Mouse (Mus musculus): Measurements from ENCODE around the gene Aph1b. TPM values are rescaled to one million over a fixed set of nuclear protein-coding genes. Genes with fewer than 3 reads are reported as not detected.

The Aph1b gene
- polyA plus RNA-seq, 1 experiment, result 19.2 TPM

- TF ChIP-seq POLR2A (IDR thresholded peaks at IDR 0.05; ENCODE audit: low read depth, low read length), result no peak
- TF ChIP-seq CTCF (IDR thresholded peaks at IDR 0.05; ENCODE audit: borderline replicate concordance, insufficient read depth, low read length), result no peak
- no peaks in the 10 kb centered on the region for H3K4me1 ChIP-seq (ENCODE audit: control insufficient read depth, insufficient read depth, low read length)
- no peak overlapping the region for H3K27ac ChIP-seq (ENCODE audit: insufficient read depth, low read length)
- no peak overlapping the region for H3K4me3 ChIP-seq (ENCODE audit: insufficient read depth, low read length)
Measured at GRCm38 (mm10) chr9:66748390-66748789, 46.9 kb downstream of the Aph1b start.

- H3K4me3 ChIP-seq (ENCODE audit: insufficient read depth, low read length), result no peak overlapping the region
- H3K27ac ChIP-seq (ENCODE audit: insufficient read depth, low read length), result no peak overlapping the region
- H3K4me1 ChIP-seq (ENCODE audit: control insufficient read depth, insufficient read depth, low read length), result no peaks in the 10 kb centered on the region
- TF ChIP-seq POLR2A (IDR thresholded peaks at IDR 0.05; ENCODE audit: low read depth, low read length), result no peak
Measured at GRCm38 (mm10) chr9:66744531-66744930, 50.8 kb downstream of the Aph1b start.

GRCm38 (mm10) chr9:66739516-66739915 lies 55.8 kb downstream of the Aph1b start:
- TF ChIP-seq CTCF (IDR thresholded peaks at IDR 0.05; ENCODE audit: borderline replicate concordance, insufficient read depth, low read length) (no peak), POLR2A (IDR thresholded peaks at IDR 0.05; ENCODE audit: low read depth, low read length) (no peak)
- Histone ChIP-seq H3K4me1 (ENCODE audit: control insufficient read depth, insufficient read depth, low read length) (no peaks in the 10 kb centered on the region), H3K4me3 (ENCODE audit: insufficient read depth, low read length) (no peak overlapping the region), H3K27ac (ENCODE audit: insufficient read depth, low read length) (no peak overlapping the region)

GRCm38 (mm10) chr9:66736551-66736950 lies 58.7 kb downstream of the Aph1b start:
- Histone ChIP-seq H3K27ac (ENCODE audit: insufficient read depth, low read length) (no peak overlapping the region), H3K4me3 (ENCODE audit: insufficient read depth, low read length) (no peak overlapping the region), H3K4me1 (ENCODE audit: control insufficient read depth, insufficient read depth, low read length) (no peaks in the 10 kb centered on the region)
- TF ChIP-seq POLR2A (IDR thresholded peaks at IDR 0.05; ENCODE audit: low read depth, low read length) (no peak), CTCF (IDR thresholded peaks at IDR 0.05; ENCODE audit: borderline replicate concordance, insufficient read depth, low read length) (no peak)

- TF ChIP-seq CTCF (IDR thresholded peaks at IDR 0.05; ENCODE audit: borderline replicate concordance, insufficient read depth, low read length) (no peak), POLR2A (IDR thresholded peaks at IDR 0.05; ENCODE audit: low read depth, low read length) (no peak)
- no peak overlapping the region for H3K27ac ChIP-seq (ENCODE audit: insufficient read depth, low read length)
- no peak overlapping the region for H3K4me3 ChIP-seq (ENCODE audit: insufficient read depth, low read length)
- H3K4me1 ChIP-seq (ENCODE audit: control insufficient read depth, insufficient read depth, low read length), result no peaks in the 10 kb centered on the region
Measured at GRCm38 (mm10) chr9:66736016-66736415, 59.3 kb downstream of the Aph1b start.

GRCm38 (mm10) chr9:66735122-66735521 lies 60.2 kb downstream of the Aph1b start:
- Histone ChIP-seq H3K4me1 (ENCODE audit: control insufficient read depth, insufficient read depth, low read length) (no peaks in the 10 kb centered on the region), H3K4me3 (ENCODE audit: insufficient read depth, low read length) (no peak overlapping the region), H3K27ac (ENCODE audit: insufficient read depth, low read length) (no peak overlapping the region)
- TF ChIP-seq POLR2A (IDR thresholded peaks at IDR 0.05; ENCODE audit: low read depth, low read length), result no peak
- no peak for TF ChIP-seq CTCF (IDR thresholded peaks at IDR 0.05; ENCODE audit: borderline replicate concordance, insufficient read depth, low read length)

GRCm38 (mm10) chr9:66734568-66734967 lies 60.7 kb downstream of the Aph1b start:
- TF ChIP-seq CTCF (IDR thresholded peaks at IDR 0.05; ENCODE audit: borderline replicate concordance, insufficient read depth, low read length), result no peak
- no peak for TF ChIP-seq POLR2A (IDR thresholded peaks at IDR 0.05; ENCODE audit: low read depth, low read length)
- Histone ChIP-seq H3K4me1 (ENCODE audit: control insufficient read depth, insufficient read depth, low read length) (no peaks in the 10 kb centered on the region), H3K4me3 (ENCODE audit: insufficient read depth, low read length) (no peak overlapping the region), H3K27ac (ENCODE audit: insufficient read depth, low read length) (no peak overlapping the region)

GRCm38 (mm10) chr9:66732791-66733691 lies 62.2 kb downstream of the Aph1b start:
- Histone ChIP-seq H3K4me3 (ENCODE audit: insufficient read depth, low read length) (no peak overlapping the region), H3K27ac (ENCODE audit: insufficient read depth, low read length) (no peak overlapping the region), H3K4me1 (ENCODE audit: control insufficient read depth, insufficient read depth, low read length) (no peaks in the 10 kb centered on the region)
- TF ChIP-seq CTCF (IDR thresholded peaks at IDR 0.05; ENCODE audit: borderline replicate concordance, insufficient read depth, low read length) (no peak), POLR2A (IDR thresholded peaks at IDR 0.05; ENCODE audit: low read depth, low read length) (no peak)

- H3K4me3 ChIP-seq (ENCODE audit: insufficient read depth, low read length), result no peak overlapping the region
- H3K4me1 ChIP-seq (ENCODE audit: control insufficient read depth, insufficient read depth, low read length), result no peaks in the 10 kb centered on the region
- no peak overlapping the region for H3K27ac ChIP-seq (ENCODE audit: insufficient read depth, low read length)
- TF ChIP-seq POLR2A (IDR thresholded peaks at IDR 0.05; ENCODE audit: low read depth, low read length), result no peak
- no peak for TF ChIP-seq CTCF (IDR thresholded peaks at IDR 0.05; ENCODE audit: borderline replicate concordance, insufficient read depth, low read length)
Measured at GRCm38 (mm10) chr9:66731284-66731683, 64.0 kb downstream of the Aph1b start.

- Histone ChIP-seq H3K27ac (ENCODE audit: insufficient read depth, low read length) (no peak overlapping the region), H3K4me1 (ENCODE audit: control insufficient read depth, insufficient read depth, low read length) (no peaks in the 10 kb centered on the region), H3K4me3 (ENCODE audit: insufficient read depth, low read length) (no peak overlapping the region)
- no peak for TF ChIP-seq POLR2A (IDR thresholded peaks at IDR 0.05; ENCODE audit: low read depth, low read length)
- TF ChIP-seq CTCF (IDR thresholded peaks at IDR 0.05; ENCODE audit: borderline replicate concordance, insufficient read depth, low read length), result no peak
Measured at GRCm38 (mm10) chr9:66730556-66730955, 64.7 kb downstream of the Aph1b start.
